13 mouse cellular contexts compared by ENCODE assay signal in the genomic region with DNA sequence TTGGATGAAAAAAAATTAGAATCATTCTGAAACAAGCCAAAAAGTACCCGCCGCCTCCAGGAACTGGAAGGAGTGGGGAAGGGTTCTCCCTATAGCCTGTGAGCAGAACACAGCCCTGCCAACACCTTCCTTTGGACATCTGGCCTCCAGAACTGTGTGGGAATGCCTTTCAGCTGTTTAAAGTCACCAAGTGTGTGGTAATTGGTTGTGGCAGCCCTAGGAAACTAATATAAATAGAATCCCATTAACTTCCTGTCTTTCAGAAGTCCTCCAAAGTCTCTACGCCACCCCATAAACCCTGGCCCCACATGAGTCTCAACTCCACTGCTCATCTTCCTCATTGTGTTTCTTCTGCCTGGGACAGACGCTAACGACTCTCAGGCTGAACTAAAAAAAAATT.
DNase-seq lines count a peak whose midpoint lies in the region; ATAC-seq lines count a peak whose summit lies in the region.
"Had no signal": no experiment of that assay in that cellular context is flagged by ENCODE, and none has a peak within 500 bp of the region (broad histone marks: within the 10 kb centered on the region; RNA-seq: fewer than 3 reads in every experiment).

No protein-coding gene starts in this region.

- no peak overlapping the region for H3K4me2 ChIP-seq in heart, embryonic 12.5 days

- no peak overlapping the region for H3K4me3 ChIP-seq in heart, embryonic 12.5 days
- H3K4me3 ChIP-seq: heart, adult 2 months had no signal

- no peak overlapping the region for H3K27ac ChIP-seq in heart, embryonic 12.5 days (ENCODE audit: poor library complexity, severe bottlenecking)
- H3K27ac ChIP-seq: heart, adult 2 months had no signal

- H3K27me3 ChIP-seq in heart, embryonic 12.5 days (replicated peaks) = no peaks in the 10 kb centered on the region

- H3K9me3 ChIP-seq in heart, embryonic 12.5 days (replicated peaks) = no peaks in the 10 kb centered on the region

- no peaks in the 10 kb centered on the region for H3K4me1 ChIP-seq in heart, embryonic 12.5 days (replicated peaks)

- ATAC-seq in heart, embryonic 12.5 days (ENCODE audit: insufficient number of reproducible peaks, low FRiP score) = no peak
- ATAC-seq: forebrain, embryonic 14.5 days; hindbrain, embryonic 16.5 days had no signal

- WGBS in heart, embryonic 12.5 days = 62% methylated on average over 5 of the region's 5 CpGs

- H3K9ac ChIP-seq in heart, embryonic 12.5 days = no peak overlapping the region

- peak; percentile 7 for DNase-seq in left cerebral cortex, adult 11 months (ENCODE audit: low spot score)
- DNase-seq in left cerebral cortex, postnatal 14 days (ENCODE audit: low spot score in 2 of 2) = no peak
- DNase-seq in embryo, embryonic 11 days = peak; percentile 60
- DNase-seq in frontal cortex, adult 2 months (ENCODE audit: extremely low spot score in 1 of 2, low spot score in 1 of 2) = peak; percentile 41 to 56
- peak; percentile 7 for DNase-seq in lung, postnatal 36 days
- no peak for DNase-seq in layer of hippocampus, postnatal 14 days (ENCODE audit: low spot score in 2 of 2)
- DNase-seq in adrenal gland, postnatal 10 days = no peak
- DNase-seq: adrenal gland, postnatal 36 days; cerebellum, adult 9-11 months; heart, adult 2 months had no signal

- no peaks in the 10 kb centered on the region for H3K36me3 ChIP-seq in heart, embryonic 12.5 days

- intact Hi-C loops in left cerebral cortex, postnatal 14 days (cut with DNase I) = no loop called here

Comparison
In these comparisons a context has a peak if more than half of its experiments do, and no peak if none do; other contexts are left out.
1. DNase-seq: peak in left cerebral cortex, adult 11 months (single experiment), embryo, embryonic 11 days (single experiment), frontal cortex, adult 2 months (2 of 2) and lung, postnatal 36 days (single experiment); none in left cerebral cortex, postnatal 14 days (0 of 2), layer of hippocampus, postnatal 14 days (0 of 2) and adrenal gland, postnatal 10 days (single experiment).